Mouse (Mus musculus) stomach, embryonic 15.5 days (tissue): ENCODE data around the gene Surf2. TPM values are rescaled to one million over a fixed set of nuclear protein-coding genes. Genes with fewer than 3 reads are reported as not detected.

Source experiments
- polyA plus RNA-seq: library from polyadenylated mRNA; unstranded; fragments of >200 nt; fragmentation: Nextera tagmentation; extraction: Ambion mirVana; gene quantifications from 2 replicates; pipeline ENCODE4 v1.2.1, GENCODE M21; 2015

The Surf2 gene
- polyA plus RNA-seq, 1 experiment from 2014 or later, result 40.4 TPM

Other genes starting within 250 kb of the Surf2 start
- not detected in 2 replicates for gene Lcn4, start 245.1 kb upstream of the Surf2 start, polyA plus RNA-seq
- 0.12 and 0.17 TPM in 2 replicates for gene Abo, start 51.4 kb upstream of the Surf2 start, polyA plus RNA-seq
- gene Surf6, start 13.5 kb upstream of the Surf2 start, polyA plus RNA-seq, result 24.9 and 25.2 TPM in 2 replicates
- gene Med22, start 5.7 kb upstream of the Surf2 start, polyA plus RNA-seq, result 40.3 and 45.7 TPM in 2 replicates
- gene Rpl7a, start 5.6 kb upstream of the Surf2 start, polyA plus RNA-seq, result 494 and 609 TPM in 2 replicates
- gene Surf1, start 163 bp downstream of the Surf2 start, polyA plus RNA-seq, result 62.1 and 65.7 TPM in 2 replicates
- gene Surf4, start 17.6 kb downstream of the Surf2 start, polyA plus RNA-seq, result 212 and 245 TPM in 2 replicates
- 0.08 TPM in 1 of 2 replicates, not detected in the other for gene Stkld1, start 17.7 kb downstream of the Surf2 start, polyA plus RNA-seq
- gene Rexo4, start 48.0 kb downstream of the Surf2 start, polyA plus RNA-seq, result 40.0 and 44.6 TPM in 2 replicates
- 0.15 and 0.31 TPM in 2 replicates for gene Adamts13, start 57.0 kb downstream of the Surf2 start, polyA plus RNA-seq
- gene Cacfd1, start 93.6 kb downstream of the Surf2 start, polyA plus RNA-seq, result 61.6 and 65.4 TPM in 2 replicates
- gene Slc2a6, start 111.6 kb downstream of the Surf2 start, polyA plus RNA-seq, result 1.1 and 1.3 TPM in 2 replicates
- gene Mymk, start 155.8 kb downstream of the Surf2 start, polyA plus RNA-seq, result 0.28 and 1.3 TPM in 2 replicates
- gene Adamtsl2, start 163.0 kb downstream of the Surf2 start, polyA plus RNA-seq, result 3.0 and 3.8 TPM in 2 replicates
- gene Fam163b, start 226.1 kb downstream of the Surf2 start, polyA plus RNA-seq, result 0.15 and 0.19 TPM in 2 replicates
- 1.3 and 3.1 TPM in 2 replicates for gene Dbh, start 248.9 kb downstream of the Surf2 start, polyA plus RNA-seq